Mouse (Mus musculus): Measurements from ENCODE around the gene Hs1bp3. TPM values are rescaled to one million over a fixed set of nuclear protein-coding genes. Genes with fewer than 3 reads are reported as not detected.
A peak's percentile ranks its signal among the peaks of the same experiment; 100 is the strongest.

Hs1bp3 gene
- polyA plus RNA-seq, 1 experiment from 2014 or later, result 11.1 TPM

DNA sequence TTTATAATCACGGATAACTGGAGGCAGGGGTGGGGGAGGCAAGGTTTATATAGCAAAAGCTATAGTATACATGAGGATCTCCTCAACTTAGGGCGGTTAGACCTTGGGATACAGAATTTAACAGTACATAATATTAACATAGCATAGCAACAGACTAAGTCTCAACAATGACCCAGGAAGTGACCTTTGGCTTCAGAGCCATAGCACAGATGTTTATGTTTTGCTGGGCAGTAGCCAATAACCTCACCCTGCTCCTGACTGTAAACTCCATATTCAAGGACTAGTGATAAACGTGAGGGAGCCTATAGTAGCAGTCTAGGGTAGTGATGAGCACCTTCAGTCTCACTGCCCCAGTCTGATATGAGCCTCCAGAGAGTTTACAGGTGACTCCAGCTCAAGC lies 53.5 kb downstream of the Hs1bp3 start:
- no peak for ATAC-seq (ENCODE audit: insufficient number of reproducible peaks, insufficient read depth, low FRiP score, low read depth)
- no peaks in the 10 kb centered on the region for H3K36me3 ChIP-seq (ENCODE audit: control insufficient read depth, insufficient read depth, low read length)
- no peaks in the 10 kb centered on the region for H3K27me3 ChIP-seq (ENCODE audit: control insufficient read depth, insufficient read depth, low read length)
- no peak overlapping the region for H3K27ac ChIP-seq (replicated peaks in 1 of 2; ENCODE audit: control insufficient read depth in 1 of 2, insufficient read depth in 1 of 2, low read depth in 2 of 2, low read length in 2 of 2)
- H3K4me1 ChIP-seq (ENCODE audit: control insufficient read depth in 2 of 2, insufficient read depth in 2 of 2, low read length in 2 of 2), result no peaks in the 10 kb centered on the region; a peak in 1 of 4 replicates
- H3K4me2 ChIP-seq (ENCODE audit: low read length), result no peak overlapping the region
- no peak overlapping the region for H3K4me3 ChIP-seq (ENCODE audit: control insufficient read depth in 1 of 2, insufficient read depth in 1 of 2, low read depth in 1 of 2, low read length in 2 of 2)
- H3K9me3 ChIP-seq (ENCODE audit: control insufficient read depth, low read length), result no peaks in the 10 kb centered on the region
- 54% methylated on average over 3 of the region's 3 CpGs for WGBS
- no peak overlapping the region for H3K9ac ChIP-seq (ENCODE audit: low read length)

DNA sequence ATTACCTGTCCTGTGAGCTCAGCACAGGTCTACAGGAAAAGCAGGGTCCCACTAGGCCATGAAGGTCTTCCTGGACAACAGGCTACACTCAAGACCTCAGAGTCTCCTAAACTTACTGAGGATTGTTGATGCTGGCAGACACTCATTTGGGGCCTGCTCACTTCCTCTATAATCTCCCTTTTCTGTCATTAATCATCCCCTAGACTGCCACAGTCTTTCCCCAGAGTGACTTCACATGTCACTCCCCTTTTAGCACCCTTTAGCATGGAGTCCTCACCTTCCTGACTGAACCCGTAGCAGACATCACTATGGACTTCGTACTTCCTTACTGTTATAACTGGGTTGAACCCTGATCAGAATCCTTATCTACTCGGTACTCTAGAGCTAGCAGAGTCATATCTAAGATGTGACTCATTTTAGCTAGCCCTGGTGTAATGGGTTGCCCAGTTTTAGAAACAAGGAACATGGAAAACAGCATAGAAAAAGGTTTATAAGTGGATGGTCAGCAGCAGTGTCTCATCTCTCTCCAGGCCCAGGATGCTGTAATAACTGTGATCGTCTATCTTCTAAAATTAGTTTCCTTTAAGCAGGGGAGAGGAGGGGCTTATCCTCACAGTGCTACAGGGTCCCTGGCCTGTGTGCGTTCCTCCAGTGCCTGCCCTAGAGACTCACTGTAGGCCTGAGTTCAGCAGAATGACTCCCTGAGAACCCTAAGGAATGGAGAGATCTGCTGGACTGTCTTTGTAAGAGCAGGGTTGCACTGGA lies 58.7 kb downstream of the Hs1bp3 start:
- no peaks in the 10 kb centered on the region for H3K27me3 ChIP-seq (ENCODE audit: control insufficient read depth, insufficient read depth, low read length)
- H3K27ac ChIP-seq (replicated peaks in 1 of 2; ENCODE audit: control insufficient read depth in 1 of 2, insufficient read depth in 1 of 2, low read depth in 2 of 2, low read length in 2 of 2), result peak overlapping the region in 1 of 2 experiments; percentile 41; a peak in 2 of 4 replicates
- H3K9ac ChIP-seq (ENCODE audit: low read length), result no peak overlapping the region
- no peaks in the 10 kb centered on the region for H3K9me3 ChIP-seq (ENCODE audit: control insufficient read depth, low read length)
- 25% methylated on average over 5 of the region's 5 CpGs for WGBS
- no peak overlapping the region for H3K4me2 ChIP-seq (ENCODE audit: low read length)
- no peak overlapping the region for H3K4me3 ChIP-seq (ENCODE audit: control insufficient read depth in 1 of 2, insufficient read depth in 1 of 2, low read depth in 1 of 2, low read length in 2 of 2)
- peaks cover 6 to 12% of the 10 kb centered on the region in 2 experiments for H3K4me1 ChIP-seq (ENCODE audit: control insufficient read depth in 2 of 2, insufficient read depth in 2 of 2, low read length in 2 of 2)
- ATAC-seq (ENCODE audit: insufficient number of reproducible peaks, insufficient read depth, low FRiP score, low read depth), result no peak
- no peaks in the 10 kb centered on the region for H3K36me3 ChIP-seq (ENCODE audit: control insufficient read depth, insufficient read depth, low read length)

DNA sequence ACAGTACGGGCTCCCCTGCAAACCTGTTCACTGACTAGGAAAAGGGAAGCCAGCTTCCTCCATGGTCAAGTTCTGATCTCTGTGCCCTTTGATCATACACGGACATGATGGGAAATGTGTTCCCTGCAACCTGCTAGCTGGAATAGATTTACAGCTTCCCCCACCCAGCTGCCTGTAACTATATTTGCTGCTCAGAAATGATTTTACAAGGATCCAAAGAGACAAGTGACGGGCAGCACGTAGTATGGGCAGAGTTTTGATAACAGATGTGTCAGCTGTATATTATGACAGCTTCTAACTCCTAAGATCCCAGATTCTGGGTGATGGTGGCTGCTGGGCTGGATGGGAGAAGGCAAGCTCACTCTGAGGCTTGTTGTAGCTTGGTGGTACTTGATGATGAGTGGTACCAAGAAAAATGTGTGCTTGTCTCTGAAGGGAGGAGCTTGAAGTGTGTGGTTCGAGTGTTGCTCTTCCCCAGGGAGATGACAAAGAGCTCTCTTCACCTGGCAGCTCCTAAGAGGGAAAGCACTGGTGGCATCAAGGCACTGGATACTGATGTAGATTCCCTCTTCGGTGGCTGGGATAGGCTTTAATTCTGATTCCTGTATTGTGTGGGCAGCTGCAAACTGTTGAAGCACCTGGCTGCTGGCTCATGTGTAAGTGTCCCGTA lies 59.4 kb downstream of the Hs1bp3 start:
- ATAC-seq (ENCODE audit: insufficient number of reproducible peaks, insufficient read depth, low FRiP score, low read depth), result no peak; the same call in 1 of the 2 replicates
- no peaks in the 10 kb centered on the region for H3K27me3 ChIP-seq (ENCODE audit: control insufficient read depth, insufficient read depth, low read length)
- H3K9ac ChIP-seq (ENCODE audit: low read length), result no peak overlapping the region
- peaks cover 6 to 12% of the 10 kb centered on the region in 2 experiments for H3K4me1 ChIP-seq (ENCODE audit: control insufficient read depth in 2 of 2, insufficient read depth in 2 of 2, low read length in 2 of 2)
- H3K27ac ChIP-seq (replicated peaks in 1 of 2; ENCODE audit: control insufficient read depth in 1 of 2, insufficient read depth in 1 of 2, low read depth in 2 of 2, low read length in 2 of 2), result peak overlapping the region in 1 of 2 experiments; percentile 41; a peak in 1 of 4 replicates
- WGBS, result 54% methylated on average over 7 of the region's 7 CpGs
- no peak overlapping the region for H3K4me2 ChIP-seq (ENCODE audit: low read length)
- no peak overlapping the region for H3K4me3 ChIP-seq (ENCODE audit: control insufficient read depth in 1 of 2, insufficient read depth in 1 of 2, low read depth in 1 of 2, low read length in 2 of 2)
- H3K36me3 ChIP-seq (ENCODE audit: control insufficient read depth, insufficient read depth, low read length), result no peaks in the 10 kb centered on the region
- no peaks in the 10 kb centered on the region for H3K9me3 ChIP-seq (ENCODE audit: control insufficient read depth, low read length)

DNA sequence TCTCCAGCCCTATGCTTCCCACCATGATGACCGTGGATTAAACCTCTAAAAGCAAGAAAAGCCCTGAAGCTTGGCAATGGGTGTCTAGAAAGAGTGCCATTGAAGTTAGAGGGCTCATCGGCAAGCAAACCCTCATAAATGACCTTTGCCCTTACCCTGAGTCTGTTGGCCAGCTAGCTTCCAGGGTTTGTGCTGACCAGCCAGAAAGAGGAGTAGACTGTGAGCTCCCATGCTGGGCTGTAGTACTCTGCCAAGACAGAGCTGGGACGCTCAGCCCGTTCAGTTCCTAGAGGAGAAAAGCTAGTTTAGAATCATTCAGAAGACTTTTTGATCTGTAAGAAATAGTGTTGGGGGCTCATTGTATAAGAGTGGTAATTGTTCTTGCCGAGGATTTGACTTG lies 60.5 kb downstream of the Hs1bp3 start:
- Histone ChIP-seq H3K27me3 (ENCODE audit: control insufficient read depth, insufficient read depth, low read length) (no peaks in the 10 kb centered on the region), H3K9me3 (ENCODE audit: control insufficient read depth, low read length) (no peaks in the 10 kb centered on the region), H3K4me2 (ENCODE audit: low read length) (no peak overlapping the region), H3K36me3 (ENCODE audit: control insufficient read depth, insufficient read depth, low read length) (no peaks in the 10 kb centered on the region), H3K4me1 (ENCODE audit: control insufficient read depth in 2 of 2, insufficient read depth in 2 of 2, low read length in 2 of 2) (peaks cover 8 to 18% of the 10 kb centered on the region in 2 experiments), H3K27ac (replicated peaks in 1 of 2; ENCODE audit: control insufficient read depth in 1 of 2, insufficient read depth in 1 of 2, low read depth in 2 of 2, low read length in 2 of 2) (no peak overlapping the region), H3K9ac (ENCODE audit: low read length) (no peak overlapping the region), H3K4me3 (ENCODE audit: control insufficient read depth in 1 of 2, insufficient read depth in 1 of 2, low read depth in 1 of 2, low read length in 2 of 2) (no peak overlapping the region)
- WGBS, result 83% methylated on average over 5 of the region's 5 CpGs
- no peak for ATAC-seq (ENCODE audit: insufficient number of reproducible peaks, insufficient read depth, low FRiP score, low read depth)

DNA sequence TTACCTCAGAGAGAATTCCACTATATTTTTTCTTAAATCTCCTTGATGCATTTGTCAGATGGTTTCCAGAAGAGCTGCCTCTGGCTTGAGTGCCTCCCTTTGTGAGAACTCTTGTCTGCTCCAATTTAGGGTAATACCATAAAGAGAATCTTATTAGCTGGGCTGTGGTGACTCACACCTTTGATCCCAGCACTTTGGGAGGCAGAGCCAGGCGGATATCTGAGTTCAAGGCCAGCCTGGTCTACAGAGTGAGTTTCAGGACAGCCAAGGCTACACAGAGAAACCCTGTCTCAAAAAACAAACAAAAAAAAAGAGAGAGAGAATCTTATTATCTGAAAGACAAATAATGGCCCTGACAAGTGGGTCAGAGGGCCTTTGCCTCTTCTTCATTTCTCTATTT lies 63.9 kb downstream of the Hs1bp3 start:
- Histone ChIP-seq H3K9ac (ENCODE audit: low read length) (no peak overlapping the region), H3K27ac (replicated peaks in 1 of 2; ENCODE audit: control insufficient read depth in 1 of 2, insufficient read depth in 1 of 2, low read depth in 2 of 2, low read length in 2 of 2) (no peak overlapping the region), H3K27me3 (ENCODE audit: control insufficient read depth, insufficient read depth, low read length) (no peaks in the 10 kb centered on the region), H3K4me1 (ENCODE audit: control insufficient read depth in 2 of 2, insufficient read depth in 2 of 2, low read length in 2 of 2) (peaks cover 21 to 32% of the 10 kb centered on the region in 2 experiments), H3K9me3 (ENCODE audit: control insufficient read depth, low read length) (no peaks in the 10 kb centered on the region), H3K36me3 (ENCODE audit: control insufficient read depth, insufficient read depth, low read length) (no peaks in the 10 kb centered on the region), H3K4me3 (ENCODE audit: control insufficient read depth in 1 of 2, insufficient read depth in 1 of 2, low read depth in 1 of 2, low read length in 2 of 2) (no peak overlapping the region), H3K4me2 (ENCODE audit: low read length) (no peak overlapping the region)
- WGBS, result 81% methylated on average over 1 of the region's 1 CpGs
- ATAC-seq (ENCODE audit: insufficient number of reproducible peaks, insufficient read depth, low FRiP score, low read depth), result no peak

DNA sequence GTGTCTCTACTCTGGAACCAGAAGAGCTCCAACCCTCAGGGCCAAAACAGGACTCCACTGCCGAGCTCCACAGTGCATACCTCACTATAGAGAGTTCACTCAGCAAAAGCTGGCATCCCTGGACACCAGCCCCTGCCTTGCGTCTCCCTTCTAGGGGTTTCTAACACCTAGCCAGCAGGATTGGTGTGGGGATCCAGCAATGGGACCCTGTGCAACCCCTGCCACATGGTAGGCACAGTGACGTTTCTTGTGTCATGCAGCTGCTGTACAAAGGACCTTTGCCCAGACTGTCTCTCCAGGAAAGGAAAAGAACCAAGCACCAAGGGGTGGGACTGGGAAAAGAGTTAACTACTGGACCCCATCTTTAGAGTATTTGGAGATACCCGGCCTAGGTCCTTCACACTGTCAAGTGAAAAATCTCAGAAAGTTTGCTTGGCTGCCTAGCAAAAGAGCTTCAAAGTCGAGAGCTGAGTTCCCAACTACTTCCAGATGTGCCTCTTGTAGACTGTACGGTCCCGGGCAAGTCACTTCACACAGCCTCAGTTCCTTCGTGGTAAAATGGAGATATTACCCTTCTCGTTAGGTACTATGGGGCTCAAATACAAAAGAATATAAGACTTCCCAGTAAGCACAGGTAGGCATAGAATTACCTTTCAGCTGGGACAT lies 64.9 kb downstream of the Hs1bp3 start:
- Histone ChIP-seq H3K27ac (replicated peaks in 1 of 2; ENCODE audit: control insufficient read depth in 1 of 2, insufficient read depth in 1 of 2, low read depth in 2 of 2, low read length in 2 of 2) (no peak overlapping the region), H3K4me2 (ENCODE audit: low read length) (no peak overlapping the region), H3K9me3 (ENCODE audit: control insufficient read depth, low read length) (no peaks in the 10 kb centered on the region), H3K4me3 (ENCODE audit: control insufficient read depth in 1 of 2, insufficient read depth in 1 of 2, low read depth in 1 of 2, low read length in 2 of 2) (no peak overlapping the region), H3K27me3 (ENCODE audit: control insufficient read depth, insufficient read depth, low read length) (no peaks in the 10 kb centered on the region), H3K36me3 (ENCODE audit: control insufficient read depth, insufficient read depth, low read length) (no peaks in the 10 kb centered on the region), H3K9ac (ENCODE audit: low read length) (no peak overlapping the region), H3K4me1 (ENCODE audit: control insufficient read depth in 2 of 2, insufficient read depth in 2 of 2, low read length in 2 of 2) (peaks cover 16 to 24% of the 10 kb centered on the region in 2 experiments)
- 69% methylated on average over 9 of the region's 9 CpGs for WGBS
- ATAC-seq (ENCODE audit: insufficient number of reproducible peaks, insufficient read depth, low FRiP score, low read depth), result no peak

DNA sequence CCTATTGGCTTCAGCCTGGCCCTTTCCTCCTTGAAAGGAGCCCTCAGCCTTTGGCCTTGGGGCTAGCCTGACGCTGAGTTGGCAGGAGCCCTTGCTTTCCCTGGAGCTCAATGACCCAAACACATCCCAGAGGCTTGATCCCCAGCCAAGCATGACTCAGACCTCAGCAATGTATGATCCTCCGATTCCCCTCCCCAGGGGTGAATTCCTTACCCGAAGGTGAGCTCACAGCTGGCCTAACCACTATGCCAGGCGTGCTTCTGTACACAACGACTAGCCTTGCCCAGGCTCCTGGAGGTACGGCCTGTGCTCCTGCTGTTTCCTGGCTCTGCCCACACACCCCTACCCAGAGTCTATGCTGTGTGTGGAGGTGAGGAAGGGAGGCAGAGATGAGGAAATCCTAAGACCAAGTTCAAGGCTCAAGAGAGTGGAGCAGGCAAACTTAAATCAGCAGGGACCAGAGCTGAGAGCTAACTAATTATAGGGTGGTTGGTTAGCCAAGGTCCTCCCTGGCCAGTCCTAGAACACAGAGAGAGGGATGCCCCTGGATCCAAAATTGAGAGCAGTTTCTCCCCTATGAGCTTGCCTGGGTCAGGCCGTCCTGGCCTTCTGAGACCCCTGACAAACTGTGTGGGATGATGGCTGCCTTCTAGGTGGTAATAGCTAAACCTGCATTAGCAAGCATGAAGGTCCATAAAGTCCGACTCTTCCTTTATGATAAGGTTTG lies 66.7 kb downstream of the Hs1bp3 start:
- H3K9ac ChIP-seq (ENCODE audit: low read length), result no peak overlapping the region
- no peaks in the 10 kb centered on the region for H3K9me3 ChIP-seq (ENCODE audit: control insufficient read depth, low read length)
- WGBS, result 27% methylated on average over 8 of the region's 8 CpGs
- H3K4me1 ChIP-seq (ENCODE audit: control insufficient read depth in 2 of 2, insufficient read depth in 2 of 2, low read length in 2 of 2), result peaks cover 21 to 32% of the 10 kb centered on the region in 2 experiments
- H3K4me3 ChIP-seq (ENCODE audit: control insufficient read depth in 1 of 2, insufficient read depth in 1 of 2, low read depth in 1 of 2, low read length in 2 of 2), result no peak overlapping the region
- peak; percentile 49 for ATAC-seq (ENCODE audit: insufficient number of reproducible peaks, insufficient read depth, low FRiP score, low read depth)
- H3K4me2 ChIP-seq (ENCODE audit: low read length), result no peak overlapping the region
- no peaks in the 10 kb centered on the region for H3K36me3 ChIP-seq (ENCODE audit: control insufficient read depth, insufficient read depth, low read length)
- H3K27ac ChIP-seq (replicated peaks in 1 of 2; ENCODE audit: control insufficient read depth in 1 of 2, insufficient read depth in 1 of 2, low read depth in 2 of 2, low read length in 2 of 2), result peak overlapping the region; percentile 48 to 53
- H3K27me3 ChIP-seq (ENCODE audit: control insufficient read depth, insufficient read depth, low read length), result no peaks in the 10 kb centered on the region

Measured in heart, embryonic 14.5 days (tissue).